Mouse (Mus musculus) hindbrain, embryonic 16.5 days (tissue): ENCODE results near the gene Lrrc72. TPM values are rescaled to one million over a fixed set of nuclear protein-coding genes. Genes with fewer than 3 reads are reported as not detected.

Experiments
- ATAC-seq: fragments of 200-750 bp; cut with Nextera tagmentation; 2 replicates; pipeline ENCODE4 v1.8.0; 2017; ENCODE audit warnings: moderate TSS enrichment, moderate library complexity
- H3K27ac ChIP-seq: fragments of 300-500 bp; sonication (generic); 2 replicates; pipeline ENCODE4 v1.5.1; 2014; ENCODE audit warnings: low read depth, mild to moderate bottlenecking, control low read depth, low read length, moderate library complexity
- H3K27me3 ChIP-seq: fragments of 300-500 bp; sonication (generic); replicated peaks from 2 replicates; pipeline ENCODE4 v1.6.1; 2014; ENCODE audit warnings: low read length; ENCODE audit not compliant: control insufficient read depth, insufficient read depth
- H3K36me3 ChIP-seq: fragments of 300-500 bp; sonication (generic); 2 replicates; pipeline ENCODE4 v1.6.1; 2014; ENCODE audit warnings: mild to moderate bottlenecking, low read length, moderate library complexity, mixed read lengths; ENCODE audit not compliant: control insufficient read depth, insufficient read depth
- H3K4me1 ChIP-seq: fragments of 300-500 bp; sonication (generic); 2 replicates; pipeline ENCODE4 v1.6.1; 2014; ENCODE audit warnings: low read depth, low read length; ENCODE audit not compliant: control insufficient read depth, insufficient read depth
- H3K4me2 ChIP-seq: fragments of 300-500 bp; sonication (generic); 2 replicates; pipeline ENCODE4 v1.6.1; 2014; ENCODE audit warnings: mild to moderate bottlenecking, low read length, control low read depth, moderate library complexity
- H3K4me3 ChIP-seq: fragments of 300-500 bp; sonication (generic); 2 replicates; pipeline ENCODE4 v1.5.1; 2014; ENCODE audit warnings: mild to moderate bottlenecking, low read length, control low read depth, moderate library complexity
- H3K9ac ChIP-seq: fragments of 300-500 bp; sonication (generic); 2 replicates; pipeline ENCODE4 v1.6.1; 2014; ENCODE audit warnings: low read depth, mild to moderate bottlenecking, control low read depth, low read length, moderate library complexity
- H3K9me3 ChIP-seq: fragments of 300-500 bp; sonication (generic); 2 replicates; pipeline ENCODE4 v1.6.1; 2014; ENCODE audit warnings: mild to moderate bottlenecking, low read length, moderate library complexity; ENCODE audit not compliant: control insufficient read depth
- WGBS: fragments of 180-500 bp; shearing (Covaris S2); extraction: QIAGEN DNeasy Blood & Tissue Kit; methylation state at CpG from one replicate; pipeline ENCODE4 v1.1.7; 2014; 5-methylcytosine and 5-hydroxymethylcytosine counted together
- polyA plus RNA-seq: library from polyadenylated mRNA; unstranded; fragments of >200 nt; fragmentation: Nextera tagmentation; extraction: Ambion mirVana; gene quantifications from 2 replicates; pipeline ENCODE4 v1.2.1, GENCODE M21; 2015

Lrrc72 gene
- polyA plus RNA-seq, 1 experiment from 2014 or later = not detected

GRCm38 (mm10) chr12:36241171-36241570 is 12.0 kb downstream of the Lrrc72 start:
- Histone ChIP-seq H3K9ac (no peak overlapping the region), H3K4me3 (no peak overlapping the region), H3K9me3 (no peaks in the 10 kb centered on the region), H3K27me3 (no peaks in the 10 kb centered on the region), H3K27ac (no peak overlapping the region), H3K4me1 (no peaks in the 10 kb centered on the region), H3K36me3 (no peaks in the 10 kb centered on the region), H3K4me2 (no peak overlapping the region)
- no peak for ATAC-seq
- WGBS = 87% methylated on average over 3 of the region's 3 CpGs

GRCm38 (mm10) chr12:36231386-36231785 is 21.8 kb downstream of the Lrrc72 start:
- no peak overlapping the region for H3K9ac ChIP-seq
- WGBS = 87% methylated on average over 2 of the region's 2 CpGs
- no peak for ATAC-seq
- no peak overlapping the region for H3K4me2 ChIP-seq
- no peak overlapping the region for H3K27ac ChIP-seq
- H3K27me3 ChIP-seq = no peaks in the 10 kb centered on the region
- no peaks in the 10 kb centered on the region for H3K36me3 ChIP-seq
- no peak overlapping the region for H3K4me3 ChIP-seq
- no peaks in the 10 kb centered on the region for H3K9me3 ChIP-seq
- no peaks in the 10 kb centered on the region for H3K4me1 ChIP-seq

- no peak overlapping the region for H3K9ac ChIP-seq
- no peak for ATAC-seq
- H3K4me2 ChIP-seq = no peak overlapping the region
- no peak overlapping the region for H3K27ac ChIP-seq
- WGBS = 70% methylated on average over 4 of the region's 4 CpGs
- H3K27me3 ChIP-seq = no peaks in the 10 kb centered on the region
- no peaks in the 10 kb centered on the region for H3K36me3 ChIP-seq
- no peaks in the 10 kb centered on the region for H3K9me3 ChIP-seq
- H3K4me1 ChIP-seq = no peaks in the 10 kb centered on the region
- no peak overlapping the region for H3K4me3 ChIP-seq
These were observed 28.8 kb downstream of the Lrrc72 start for GRCm38 (mm10) chr12:36224392-36224791.

- no peaks in the 10 kb centered on the region for H3K36me3 ChIP-seq
- WGBS = 83% methylated on average over 10 of the region's 10 CpGs
These were observed 36.3 kb downstream of the Lrrc72 start for GRCm38 (mm10) chr12:36216905-36217304.

GRCm38 (mm10) chr12:36216230-36216629 is 37.0 kb downstream of the Lrrc72 start:
- H3K36me3 ChIP-seq = no peaks in the 10 kb centered on the region
- H3K27me3 ChIP-seq = no peaks in the 10 kb centered on the region
- no peak overlapping the region for H3K4me3 ChIP-seq
- no peak overlapping the region for H3K4me2 ChIP-seq
- 58% methylated on average over 4 of the region's 4 CpGs for WGBS
- no peak overlapping the region for H3K9ac ChIP-seq
- H3K4me1 ChIP-seq = no peaks in the 10 kb centered on the region
- no peak for ATAC-seq
- H3K27ac ChIP-seq = no peak overlapping the region
- H3K9me3 ChIP-seq = no peaks in the 10 kb centered on the region

More at GRCm38 (mm10) chr12:36216905-36217304, 36.3 kb downstream of the Lrrc72 start:
- Histone ChIP-seq H3K4me2 (no peak overlapping the region), H3K9ac (no peak overlapping the region), H3K4me1 (no peaks in the 10 kb centered on the region), H3K27me3 (no peaks in the 10 kb centered on the region), H3K9me3 (no peaks in the 10 kb centered on the region), H3K4me3 (no peak overlapping the region), H3K27ac (no peak overlapping the region)
- no peak for ATAC-seq

GRCm38 (mm10) chr12:36215149-36215480 is 38.1 kb downstream of the Lrrc72 start:
- H3K9me3 ChIP-seq = no peaks in the 10 kb centered on the region
- ATAC-seq = peak; percentile 86
- no peaks in the 10 kb centered on the region for H3K27me3 ChIP-seq
- WGBS = 0% methylated on average over 1 of the region's 1 CpGs
- H3K4me2 ChIP-seq = no peak overlapping the region
- H3K4me1 ChIP-seq = no peaks in the 10 kb centered on the region
- no peaks in the 10 kb centered on the region for H3K36me3 ChIP-seq
- H3K27ac ChIP-seq = no peak overlapping the region
- no peak overlapping the region for H3K9ac ChIP-seq
- no peak overlapping the region for H3K4me3 ChIP-seq

GRCm38 (mm10) chr12:36214389-36215148 is 38.6 kb downstream of the Lrrc72 start:
- ATAC-seq = peak; percentile 45; the same call in 1 of the 2 replicates
- H3K4me1 ChIP-seq = no peaks in the 10 kb centered on the region
- 43% methylated on average over 8 of the region's 8 CpGs for WGBS

GRCm38 (mm10) chr12:36210096-36210495 is 43.1 kb downstream of the Lrrc72 start:
- Histone ChIP-seq H3K27me3 (no peaks in the 10 kb centered on the region), H3K36me3 (no peaks in the 10 kb centered on the region), H3K4me1 (peaks cover 6% of the 10 kb centered on the region), H3K27ac (no peak overlapping the region), H3K4me2 (no peak overlapping the region), H3K4me3 (no peak overlapping the region), H3K9ac (no peak overlapping the region), H3K9me3 (no peaks in the 10 kb centered on the region)
- ATAC-seq = no peak
- 74% methylated on average over 4 of the region's 4 CpGs for WGBS

More at GRCm38 (mm10) chr12:36214389-36215148, 38.6 kb downstream of the Lrrc72 start:
- Histone ChIP-seq H3K27me3 (no peaks in the 10 kb centered on the region), H3K9ac (no peak overlapping the region), H3K9me3 (no peaks in the 10 kb centered on the region), H3K27ac (no peak overlapping the region), H3K4me2 (no peak overlapping the region), H3K36me3 (no peaks in the 10 kb centered on the region), H3K4me3 (no peak overlapping the region)

- Histone ChIP-seq H3K4me2 (peak overlapping the region; percentile 49), H3K27ac (no peak overlapping the region), H3K27me3 (no peaks in the 10 kb centered on the region), H3K4me3 (peak overlapping the region; percentile 21), H3K9ac (no peak overlapping the region), H3K4me1 (peaks cover 6% of the 10 kb centered on the region), H3K9me3 (no peaks in the 10 kb centered on the region), H3K36me3 (no peaks in the 10 kb centered on the region)
- ATAC-seq = no peak
- WGBS = 58% methylated on average over 19 of the region's 19 CpGs
These were observed 44.7 kb downstream of the Lrrc72 start for GRCm38 (mm10) chr12:36208456-36208855.
